9 mouse cellular contexts compared by ENCODE assay signal in the genomic region with DNA sequence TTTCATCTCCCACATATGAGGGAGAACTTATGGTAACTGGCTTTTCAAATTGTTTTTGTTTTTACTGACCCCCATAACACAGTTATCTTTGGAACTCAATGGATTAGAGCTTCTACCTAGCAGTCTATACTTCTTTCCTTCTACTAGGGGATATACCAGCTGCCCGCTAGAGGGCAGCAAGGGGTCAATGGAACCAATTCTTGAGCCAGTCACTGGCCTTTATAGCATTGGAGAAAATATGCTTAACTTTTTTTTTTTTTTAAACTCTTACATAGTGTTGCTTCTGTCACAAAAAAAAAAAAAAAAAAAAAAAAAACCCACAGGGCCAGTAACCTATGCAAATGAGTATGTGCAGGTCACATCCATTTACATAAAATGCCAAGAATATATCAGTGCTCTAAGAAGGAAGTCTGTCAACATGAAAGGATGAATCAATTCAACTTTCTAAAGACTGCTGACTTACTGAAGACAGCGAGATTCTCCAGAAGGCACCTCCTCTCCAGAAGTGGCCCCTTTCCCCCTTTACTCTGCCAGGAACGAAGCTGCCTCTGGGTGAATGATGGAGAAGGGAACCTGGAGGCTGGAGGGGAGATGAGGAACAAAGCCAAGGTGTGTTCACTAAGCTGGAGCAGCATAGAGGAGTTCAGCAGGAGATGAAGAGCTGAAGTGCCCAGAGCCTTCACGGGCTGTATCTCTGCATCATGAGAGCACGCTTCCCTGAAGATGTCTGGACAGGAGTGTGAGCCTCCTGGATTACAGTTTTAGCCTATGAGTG.
DNase-seq lines count a peak whose midpoint lies in the region; ATAC-seq and TF ChIP-seq lines count a peak whose summit lies in the region.
"Had no signal": no experiment of that assay in that cellular context is flagged by ENCODE, and none has a peak within 500 bp of the region (broad histone marks: within the 10 kb centered on the region; RNA-seq: fewer than 3 reads in every experiment).

No protein-coding gene starts in this region.

- no peak overlapping the region for H3K4me3 ChIP-seq in forebrain, embryonic 15.5 days
- H3K4me3 ChIP-seq in hindbrain, embryonic 15.5 days: no peak overlapping the region
- H3K4me3 ChIP-seq in spleen, adult 2 months (ENCODE audit: extremely low read depth, insufficient read depth, insufficient read length): no peak overlapping the region
- H3K4me3 ChIP-seq: liver, embryonic 15.5 days had no signal

- no peaks in the 10 kb centered on the region for H3K27me3 ChIP-seq in forebrain, embryonic 15.5 days
- no peaks in the 10 kb centered on the region for H3K27me3 ChIP-seq in hindbrain, embryonic 15.5 days
- H3K27me3 ChIP-seq in spleen, adult 2 months (ENCODE audit: control insufficient read depth, insufficient read depth, low read length): no peaks in the 10 kb centered on the region
- H3K27me3 ChIP-seq: liver, embryonic 15.5 days had no signal

- DNase-seq in heart, adult 11 months: peak; percentile 89
- DNase-seq in heart, postnatal 25 days (ENCODE audit: low spot score): no peak
- DNase-seq in c-Kit-negative CD71-positive TER-119-positive erythroid progenitor cells, embryonic 14.5 days (ENCODE audit: low read depth, low spot score): peak; percentile 0
- peak; percentile 48 for DNase-seq in layer of hippocampus, adult 9-10 months (ENCODE audit: low spot score)
- DNase-seq in lung, postnatal 14 days: peak; percentile 78
- peak; percentile 4 to 43 for DNase-seq in spleen, adult 2 months (ENCODE audit: low read depth in 1 of 2, low spot score in 2 of 2)

- no peak for TF ChIP-seq POLR2A in spleen, adult 2 months (IDR thresholded peaks at IDR 0.05; ENCODE audit: low read depth, low read length)

- peak; percentile 55; the same call in 1 of the 2 replicates for ATAC-seq in forebrain, embryonic 15.5 days (replicated peaks)
- ATAC-seq in hindbrain, embryonic 15.5 days (ENCODE audit: low FRiP score, low read depth): peak; percentile 51; the same call in 1 of the 2 replicates

- 63% methylated on average over 5 of the region's 5 CpGs for WGBS in forebrain, embryonic 15.5 days
- WGBS in hindbrain, embryonic 15.5 days: 50% methylated on average over 5 of the region's 5 CpGs
- 67% methylated on average over 5 of the region's 5 CpGs for WGBS in spleen, adult 2 months

- no peaks in the 10 kb centered on the region for H3K9me3 ChIP-seq in forebrain, embryonic 15.5 days
- H3K9me3 ChIP-seq in hindbrain, embryonic 15.5 days: no peaks in the 10 kb centered on the region
- H3K9me3 ChIP-seq: liver, embryonic 15.5 days had no signal

- intact Hi-C loops in heart, postnatal 25 days (cut with DNase I): loop anchor here (5.0 kb wide), 1 partner anchor 124 kb away; no protein-coding TSS in a partner anchor

- peak; percentile 26; the same call in 1 of the 2 replicates for TF ChIP-seq CTCF in spleen, adult 2 months (IDR thresholded peaks at IDR 0.05; ENCODE audit: extremely low read depth, insufficient read depth, insufficient read length, insufficient replicate concordance)

- H3K9ac ChIP-seq in forebrain, embryonic 15.5 days (replicated peaks): no peak overlapping the region
- no peak overlapping the region for H3K9ac ChIP-seq in hindbrain, embryonic 15.5 days
- H3K9ac ChIP-seq: liver, embryonic 15.5 days had no signal

- no peak overlapping the region for H3K27ac ChIP-seq in forebrain, embryonic 15.5 days (replicated peaks)
- H3K27ac ChIP-seq in hindbrain, embryonic 15.5 days (replicated peaks): no peak overlapping the region
- H3K27ac ChIP-seq in spleen, adult 2 months (ENCODE audit: insufficient read depth, low read length): no peak overlapping the region
- H3K27ac ChIP-seq: liver, embryonic 15.5 days had no signal

- no peak overlapping the region for H3K4me2 ChIP-seq in forebrain, embryonic 15.5 days (replicated peaks)
- no peak overlapping the region for H3K4me2 ChIP-seq in hindbrain, embryonic 15.5 days
- H3K4me2 ChIP-seq: liver, embryonic 15.5 days had no signal

- no peaks in the 10 kb centered on the region for H3K36me3 ChIP-seq in forebrain, embryonic 15.5 days
- H3K36me3 ChIP-seq in hindbrain, embryonic 15.5 days: no peaks in the 10 kb centered on the region
- H3K36me3 ChIP-seq in spleen, adult 2 months (ENCODE audit: control insufficient read depth, insufficient read depth, low read length): no peaks in the 10 kb centered on the region
- H3K36me3 ChIP-seq: liver, embryonic 15.5 days had no signal

- no peaks in the 10 kb centered on the region for H3K4me1 ChIP-seq in forebrain, embryonic 15.5 days
- no peaks in the 10 kb centered on the region for H3K4me1 ChIP-seq in hindbrain, embryonic 15.5 days (replicated peaks)
- no peaks in the 10 kb centered on the region for H3K4me1 ChIP-seq in spleen, adult 2 months (ENCODE audit: control insufficient read depth, insufficient read depth, insufficient read length)
- H3K4me1 ChIP-seq: liver, embryonic 15.5 days had no signal
